Mouse (Mus musculus) spleen, embryonic (tissue): ENCODE results near the gene Ptpn6.

Experiments
- CTCF ChIA-PET: fragments of 350-600 bp; sonication (Branson Sonifier 250); formaldehyde crosslinking; loops from one replicate; lab custom pipeline; 2022; lab: Charles Lee

The Ptpn6 gene

DNA sequence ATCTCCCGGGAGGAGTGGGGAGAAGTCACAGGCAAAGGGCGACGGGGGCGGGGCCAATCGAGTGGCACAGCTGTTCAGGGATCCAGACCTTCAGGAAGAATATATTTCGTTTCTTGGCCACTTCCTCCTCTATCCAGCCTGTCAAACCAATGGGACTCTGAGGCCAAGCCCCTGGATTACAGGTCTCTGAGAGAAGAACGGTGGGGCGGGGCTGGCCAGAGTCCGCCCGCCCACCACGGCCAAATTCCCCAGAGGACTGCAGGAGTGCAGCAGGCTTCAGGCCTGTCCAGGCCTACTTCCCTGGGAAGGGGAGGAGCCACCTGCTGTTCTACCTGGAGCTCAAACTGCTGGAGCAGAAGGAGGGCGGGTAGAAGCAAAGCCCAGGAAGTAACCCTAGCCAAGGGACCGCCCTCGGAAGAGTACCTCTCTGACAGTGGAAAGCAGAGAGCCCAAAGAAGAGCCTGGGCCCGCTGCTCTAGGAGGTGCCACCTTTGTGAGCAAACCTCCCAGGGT lies at the start of gene Ptpn6:
TSS of gene Ptpn6 (minus strand) at position 204 of the 513 bp plus-strand sequence.
- CTCF ChIA-PET = interaction anchor here (0.5 to 1.0 kb wide), 2 partner anchors 10 to 169 kb away, joined by 3 to 4 read pairs; no protein-coding TSS in a partner anchor

- CTCF ChIA-PET = no interaction called here
Measured at GRCm38 (mm10) chr6:124787722-124788121, 49.2 kb upstream of the Ptpn6 start.

DNA sequence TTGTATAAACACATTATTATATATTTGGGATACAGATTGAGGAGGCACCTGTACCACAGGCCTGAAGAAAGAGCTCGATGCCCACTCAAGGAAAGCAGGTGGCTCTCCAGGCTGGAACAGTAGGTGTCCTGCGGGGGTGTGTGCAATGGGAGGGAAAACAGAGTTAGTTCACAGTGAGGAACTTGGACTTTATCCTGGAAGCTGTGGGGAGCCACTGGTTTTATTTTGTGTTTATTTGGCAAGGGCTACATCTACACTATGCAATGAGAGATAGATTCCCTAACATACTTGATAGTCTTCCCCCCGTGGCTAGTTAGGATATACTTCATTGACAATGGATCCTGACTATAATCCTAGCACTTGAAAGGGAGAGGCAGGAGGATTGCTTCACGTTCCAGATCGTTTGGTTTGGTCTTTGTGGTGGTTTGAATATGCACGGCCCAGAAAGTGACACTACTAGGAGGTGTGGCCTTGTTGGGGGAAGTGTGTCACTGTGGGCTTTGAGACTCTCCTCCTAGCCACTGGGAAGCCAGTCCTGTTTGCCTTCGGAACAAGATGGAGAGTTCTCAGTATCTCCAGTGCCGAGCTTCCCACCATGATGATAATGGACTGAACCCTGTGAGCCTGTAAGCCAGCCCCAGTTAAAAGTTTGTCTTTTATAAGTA lies 48.4 kb upstream of the Ptpn6 start:
- CTCF ChIA-PET = no interaction called here

DNA sequence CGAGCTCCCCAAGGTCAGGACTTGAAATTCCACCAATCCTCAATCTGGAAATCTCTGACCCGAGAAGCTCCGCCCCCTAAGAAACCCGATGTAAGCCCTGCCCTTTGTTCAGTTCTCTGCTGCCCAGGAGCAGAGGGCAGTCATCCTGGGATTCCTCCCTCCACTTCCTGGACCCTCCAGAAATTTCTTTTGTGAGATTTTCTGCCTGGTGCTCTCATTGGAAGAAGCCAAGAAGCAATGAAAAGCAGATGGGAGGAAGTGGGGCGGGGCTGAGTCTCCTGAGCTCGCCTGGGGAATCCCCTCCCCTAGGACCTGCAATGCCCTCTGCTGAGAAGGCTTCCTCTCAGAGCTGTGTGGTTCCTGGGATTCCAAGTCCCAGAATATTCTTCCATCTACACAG lies 43.9 kb upstream of the Ptpn6 start:
- CTCF ChIA-PET = interaction anchor here (0.6 kb wide), 1 partner anchor 32 kb away, joined by 3 read pairs; the partner anchor contains the start of gene Tpi1

- CTCF ChIA-PET = no interaction called here
Measured at GRCm38 (mm10) chr6:124780917-124781316, 42.4 kb upstream of the Ptpn6 start.

- CTCF ChIA-PET = interaction anchor here (0.6 kb wide), 1 partner anchor 322 kb away, joined by 3 read pairs; no protein-coding TSS in a partner anchor
Measured at GRCm38 (mm10) chr6:124779984-124780416, 41.5 kb upstream of the Ptpn6 start.

GRCm38 (mm10) chr6:124779222-124779983 lies 40.9 kb upstream of the Ptpn6 start, which contains the start of gene Lrrc23:
Gene Lrrc23 (minus strand): TSS chr6:124779727.
- CTCF ChIA-PET = interaction anchor here (0.6 kb wide), 1 partner anchor 323 kb away, joined by 3 read pairs; no protein-coding TSS in a partner anchor

GRCm38 (mm10) chr6:124770511-124770910 lies 32.0 kb upstream of the Ptpn6 start:
- CTCF ChIA-PET = interaction anchor here (0.6 to 1.0 kb wide), 2 partner anchors 50 to 124 kb away, joined by 3 to 4 read pairs; no protein-coding TSS in a partner anchor

GRCm38 (mm10) chr6:124770013-124770412 lies 31.5 kb upstream of the Ptpn6 start:
- CTCF ChIA-PET = interaction anchor here (1.0 kb wide), 1 partner anchor 50 kb away, joined by 3 read pairs; no protein-coding TSS in a partner anchor

DNA sequence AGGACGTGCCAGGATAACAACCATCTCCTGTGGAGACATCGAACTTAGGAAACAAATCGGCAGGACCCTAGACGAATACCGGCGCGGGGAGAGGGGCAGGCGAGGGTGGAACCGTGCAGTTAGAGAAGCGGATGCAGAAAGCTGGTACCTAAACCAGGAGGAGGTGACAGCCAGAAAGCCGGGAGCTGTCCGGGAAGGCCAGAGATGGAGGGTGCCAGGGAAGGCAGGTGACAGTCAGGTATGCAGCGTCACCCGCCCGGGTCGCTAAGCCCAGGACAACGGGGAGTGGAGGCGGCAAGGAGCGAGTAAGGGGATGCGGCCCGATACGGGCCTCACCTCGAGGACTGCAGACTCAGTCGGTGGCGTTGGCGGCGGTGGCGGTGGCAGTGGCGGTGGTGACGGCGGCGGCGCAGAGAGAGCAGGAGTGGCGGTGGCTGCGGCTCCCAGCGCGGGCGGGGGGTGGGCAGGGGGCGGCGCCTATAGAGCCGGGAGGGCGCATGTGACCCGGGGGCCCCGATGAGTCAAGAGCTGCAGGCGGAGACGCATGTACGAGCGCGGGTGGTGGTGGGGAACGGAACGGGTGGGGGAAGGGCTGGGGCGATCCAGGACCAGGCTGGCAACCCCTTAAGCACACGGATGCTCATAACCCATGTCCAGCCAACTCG lies 30.7 kb upstream of the Ptpn6 start, which contains the start of gene Eno2:
TSS of gene Eno2 (minus strand) at position 573 of the 665 bp plus-strand sequence.
- CTCF ChIA-PET = no interaction called here

DNA sequence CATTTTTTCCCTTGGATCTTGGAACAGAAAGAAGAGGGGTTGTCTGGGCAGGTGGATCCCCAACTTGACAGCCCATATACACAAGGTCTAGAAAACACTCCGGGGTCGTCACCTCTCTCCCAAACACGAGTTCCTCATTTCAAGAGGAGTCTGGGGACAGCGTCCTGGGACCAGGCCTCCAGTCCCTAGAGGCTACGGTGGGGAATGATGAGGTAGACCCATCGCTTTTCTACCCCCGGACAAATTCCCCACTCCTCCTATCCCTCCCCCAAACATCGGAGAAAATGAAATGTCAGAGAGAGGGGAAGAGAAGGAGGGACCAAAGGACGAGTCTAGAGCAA lies 30.2 kb upstream of the Ptpn6 start:
- CTCF ChIA-PET = no interaction called here

GRCm38 (mm10) chr6:124767920-124768703 lies 29.6 kb upstream of the Ptpn6 start:
- CTCF ChIA-PET = interaction anchor here (0.6 kb wide), 1 partner anchor 48 kb away, joined by 3 read pairs; no protein-coding TSS in a partner anchor

- CTCF ChIA-PET = interaction anchor here (0.6 kb wide), 1 partner anchor 48 kb away, joined by 3 read pairs; no protein-coding TSS in a partner anchor
Measured at GRCm38 (mm10) chr6:124767536-124767919, 29.0 kb upstream of the Ptpn6 start.

DNA sequence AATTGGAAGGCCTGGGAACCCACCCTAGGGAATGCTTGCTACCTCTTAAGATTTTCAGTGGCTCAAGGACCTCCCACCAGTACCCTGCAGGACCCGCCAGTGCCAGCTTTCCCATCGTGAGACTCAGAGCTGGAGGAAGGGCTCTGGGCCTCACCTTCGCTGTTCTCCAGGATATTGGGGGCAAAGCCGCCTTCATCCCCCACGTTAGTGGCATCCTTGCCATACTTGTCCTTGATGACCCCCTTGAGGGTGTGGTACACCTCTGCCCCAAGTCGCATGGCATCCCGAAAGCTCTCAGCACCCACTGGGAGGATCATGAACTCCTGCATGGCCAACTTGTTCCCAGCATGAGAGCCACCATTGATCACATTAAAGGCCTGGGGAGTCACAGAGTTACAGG lies 27.4 kb upstream of the Ptpn6 start:
- CTCF ChIA-PET = no interaction called here

DNA sequence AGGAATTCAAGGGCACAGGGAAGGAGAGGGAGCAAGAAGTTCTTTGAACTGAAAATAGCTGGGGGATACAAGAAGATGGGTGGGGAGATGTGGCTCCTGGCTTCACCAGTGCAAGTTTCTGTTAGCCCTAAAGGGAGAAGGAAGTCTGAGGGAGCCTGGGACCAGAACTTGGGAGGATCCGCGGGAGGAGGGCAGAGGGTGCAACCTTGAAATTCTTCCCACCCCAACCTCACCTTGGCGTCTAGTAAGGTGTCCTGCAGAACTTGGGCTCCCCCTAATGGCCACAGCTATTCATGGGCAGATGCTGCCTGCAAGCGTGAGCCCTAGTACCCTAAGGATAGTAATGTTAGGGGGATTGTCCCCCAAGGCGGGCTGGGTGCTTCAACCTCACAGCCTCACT lies 20.7 kb upstream of the Ptpn6 start:
- CTCF ChIA-PET = interaction anchor here (0.5 to 2.4 kb wide), 7 partner anchors 12 to 98 kb away, joined by 3 to 7 read pairs (median 5); no protein-coding TSS in a partner anchor

DNA sequence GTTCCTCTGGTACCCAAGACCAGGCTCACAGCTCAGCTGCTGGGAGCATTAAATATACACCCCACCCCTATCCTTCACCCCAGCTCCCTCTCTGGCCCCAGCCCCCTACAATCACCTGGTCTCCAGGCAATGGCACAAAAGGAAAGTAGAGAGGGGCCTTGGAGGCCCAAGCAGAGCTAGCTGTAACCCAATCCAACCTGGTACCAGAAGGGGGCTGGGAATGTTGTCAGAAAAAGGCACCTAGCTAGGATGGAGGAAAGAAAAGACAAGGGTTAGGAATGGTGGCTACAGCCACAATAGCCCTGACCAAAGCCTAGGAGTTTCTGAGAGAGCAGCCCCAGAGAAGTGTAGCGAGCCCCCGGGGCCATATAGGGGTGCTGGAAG lies 20.3 kb upstream of the Ptpn6 start:
- CTCF ChIA-PET = interaction anchor here (0.5 to 2.4 kb wide), 7 partner anchors 11 to 97 kb away, joined by 3 to 7 read pairs (median 5); no protein-coding TSS in a partner anchor

- CTCF ChIA-PET = interaction anchor here (0.5 to 2.4 kb wide), 10 partner anchors 11 to 97 kb away, joined by 3 to 7 read pairs (median 4); partner anchors contain the start of gene Grcc10
Measured at GRCm38 (mm10) chr6:124757909-124758848, 19.7 kb upstream of the Ptpn6 start.

DNA sequence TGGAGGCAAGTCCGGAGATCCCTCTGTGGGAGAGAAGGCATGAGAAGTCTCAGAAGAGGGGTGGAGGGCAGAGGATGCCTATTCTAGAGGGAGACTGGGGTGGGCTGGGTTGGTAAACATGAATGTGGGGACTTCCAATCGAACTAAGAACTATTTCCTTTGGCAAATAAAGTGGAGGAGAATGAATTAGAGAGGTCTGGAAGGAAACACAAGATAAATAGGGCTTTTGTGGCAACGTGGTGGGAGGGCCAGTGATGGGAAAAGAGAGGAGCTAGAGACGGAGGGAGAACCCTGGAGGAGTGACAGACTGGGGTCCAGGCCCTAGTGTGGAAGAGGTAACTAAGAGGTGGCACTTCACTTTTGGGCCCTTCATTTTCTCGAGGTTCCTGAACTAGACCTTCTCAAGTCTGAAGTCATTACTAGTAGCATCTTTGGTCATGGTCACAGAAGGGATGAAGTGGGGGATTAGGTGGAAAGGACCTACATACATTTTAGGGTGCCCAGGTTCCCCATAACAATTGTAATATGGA lies 18.9 kb upstream of the Ptpn6 start:
- CTCF ChIA-PET = interaction anchor here (0.7 to 2.4 kb wide), 7 partner anchors 10 to 57 kb away, joined by 3 to 7 read pairs (median 3); partner anchors contain the start of gene Grcc10
